Mouse (Mus musculus) heart, embryonic 10.5 days (tissue): ENCODE measurements at regions not wholly inside any gene's neighbourhood (a gene's known extent, or its start where the extent isn't known, plus 50 kb on each side); places are given as distances from the start of the nearest gene placed in this dataset.

Experiments
- DNase-seq: peaks from one replicate; pipeline ENCODE4 v3.0.0-alpha.2; 2017; ENCODE audit warnings: low spot score
- H3K27ac ChIP-seq: fragments of 300-500 bp; sonication (generic); 2 replicates; pipeline ENCODE4 v1.5.1; 2016; ENCODE audit warnings: mild to moderate bottlenecking
- H3K27me3 ChIP-seq: fragments of 300-500 bp; sonication (generic); 2 replicates; pipeline ENCODE4 v1.6.1; 2016; ENCODE audit warnings: mild to moderate bottlenecking; ENCODE audit not compliant: poor library complexity, insufficient read depth, severe bottlenecking
- H3K36me3 ChIP-seq: fragments of 300-500 bp; sonication (generic); 2 replicates; pipeline ENCODE4 v1.6.1; 2016; ENCODE audit warnings: mild to moderate bottlenecking, moderate library complexity
- H3K4me1 ChIP-seq: fragments of 300-500 bp; sonication (generic); 2 replicates; pipeline ENCODE4 v1.6.1; 2016; ENCODE audit warnings: mild to moderate bottlenecking
- H3K4me3 ChIP-seq: fragments of 300-500 bp; sonication (generic); 2 replicates; pipeline ENCODE4 v1.5.1; 2016; ENCODE audit warnings: mild to moderate bottlenecking, moderate library complexity
- H3K9me3 ChIP-seq: fragments of 300-500 bp; sonication (generic); 2 replicates; pipeline ENCODE4 v1.6.1; 2016; ENCODE audit warnings: mild to moderate bottlenecking, moderate library complexity
- WGBS: fragments of 180-500 bp; shearing (Covaris S2); methylation state at CpG from one replicate; pipeline ENCODE4 v1.1.7; 2016; 5-methylcytosine and 5-hydroxymethylcytosine counted together

DNA sequence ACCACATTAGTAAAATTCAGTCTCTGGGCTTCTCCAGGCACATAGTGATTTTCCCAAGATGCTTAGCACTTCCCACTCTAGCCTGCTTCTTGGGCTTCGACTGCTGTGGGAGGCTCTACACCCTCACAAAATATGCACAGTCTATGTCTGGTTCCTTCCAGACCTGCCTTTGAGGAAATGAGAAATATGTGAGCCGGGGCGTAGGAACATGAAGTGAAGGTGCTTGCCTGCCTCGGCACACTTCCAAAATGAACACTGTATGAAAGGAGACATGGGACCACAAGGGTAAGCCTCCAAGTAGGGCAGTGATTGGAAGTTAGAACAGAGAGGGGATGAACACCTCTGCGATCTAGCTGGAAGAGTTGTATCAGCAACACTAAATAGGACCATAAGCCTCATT lies 54.5 kb downstream of the Gm10260 start:
- no peak overlapping the region for H3K27ac ChIP-seq
- no peak overlapping the region for H3K4me3 ChIP-seq
- H3K9me3 ChIP-seq = no peaks in the 10 kb centered on the region
- no peaks in the 10 kb centered on the region for H3K36me3 ChIP-seq
- DNase-seq = no peak
- no peaks in the 10 kb centered on the region for H3K27me3 ChIP-seq
- H3K4me1 ChIP-seq = peaks cover 5% of the 10 kb centered on the region; the same call in 1 of the 2 replicates
- WGBS = 87% methylated on average over 5 of the region's 5 CpGs

DNA sequence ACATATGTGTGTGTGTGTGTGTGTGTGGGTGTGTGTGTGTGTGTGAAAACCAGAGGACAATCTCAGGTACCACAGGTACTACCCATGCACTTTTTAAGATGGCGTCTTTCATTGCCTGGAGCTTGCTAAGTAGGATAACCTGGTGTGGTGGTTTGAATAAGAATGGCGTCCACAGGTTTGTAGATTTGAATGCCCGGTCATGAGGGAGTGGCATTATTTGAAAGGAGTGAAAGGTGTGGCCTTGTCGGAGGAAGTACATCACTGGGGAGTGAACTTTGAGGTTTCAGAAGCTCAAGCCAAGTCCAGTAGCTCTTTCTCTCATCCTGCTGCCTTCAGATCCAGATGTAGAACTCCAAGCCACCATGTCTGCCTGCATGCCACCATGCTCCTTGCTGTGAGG lies 55.9 kb downstream of the Gm10260 start:
- Histone ChIP-seq H3K27me3 (no peaks in the 10 kb centered on the region), H3K27ac (no peak overlapping the region), H3K9me3 (no peaks in the 10 kb centered on the region), H3K4me1 (no peaks in the 10 kb centered on the region; the same call in 1 of the 2 replicates), H3K36me3 (no peaks in the 10 kb centered on the region), H3K4me3 (no peak overlapping the region)
- 81% methylated on average over 4 of the region's 4 CpGs for WGBS
- no peak for DNase-seq

DNA sequence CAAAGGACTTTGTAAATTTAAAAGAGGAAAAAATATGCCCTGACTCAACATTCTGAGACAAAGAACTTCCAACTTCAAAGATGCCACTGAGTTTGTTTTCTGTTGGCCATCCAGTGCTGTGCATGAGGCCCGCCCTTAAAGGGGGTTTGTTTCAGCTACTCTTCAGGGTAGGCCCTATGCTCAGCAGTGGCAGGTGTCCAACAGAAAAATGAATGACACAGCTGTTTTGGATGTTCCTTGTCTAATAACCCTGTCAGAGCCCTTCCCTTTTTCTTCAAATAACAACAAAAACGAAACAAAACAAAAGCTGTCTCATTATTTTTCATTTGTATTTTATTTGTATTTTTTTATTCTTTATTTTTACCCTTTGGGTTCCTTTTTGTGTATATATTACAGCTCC lies 61.5 kb downstream of the Gm10260 start:
- Histone ChIP-seq H3K36me3 (no peaks in the 10 kb centered on the region), H3K9me3 (no peaks in the 10 kb centered on the region), H3K4me3 (no peak overlapping the region), H3K27ac (no peak overlapping the region), H3K27me3 (no peaks in the 10 kb centered on the region), H3K4me1 (no peaks in the 10 kb centered on the region)
- DNase-seq = no peak
- 83% methylated on average over 2 of the region's 2 CpGs for WGBS

DNA sequence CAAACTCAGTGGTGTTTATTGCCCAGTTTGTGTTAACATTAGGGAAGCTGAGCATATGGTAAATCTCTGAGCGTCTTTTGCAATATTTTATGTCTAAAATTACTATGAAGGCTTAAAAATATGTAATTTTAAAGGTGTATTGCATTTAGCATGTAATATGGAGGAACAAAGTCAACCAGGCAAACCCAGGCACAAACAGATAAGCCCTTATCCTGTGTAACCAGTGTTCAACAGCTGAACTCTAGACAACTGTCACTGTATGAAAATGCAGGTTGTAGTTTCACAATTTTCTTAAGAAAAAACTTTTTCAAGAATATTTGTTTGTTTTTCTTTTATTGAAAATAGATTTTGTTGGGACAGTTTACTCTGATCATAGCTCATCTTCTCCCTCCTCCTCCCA lies 62.1 kb downstream of the Gm10260 start:
- no peaks in the 10 kb centered on the region for H3K36me3 ChIP-seq
- no peak overlapping the region for H3K4me3 ChIP-seq
- no peak overlapping the region for H3K27ac ChIP-seq
- no peaks in the 10 kb centered on the region for H3K9me3 ChIP-seq
- DNase-seq = no peak
- no peaks in the 10 kb centered on the region for H3K27me3 ChIP-seq
- 81% methylated on average over 1 of the region's 1 CpGs for WGBS
- no peaks in the 10 kb centered on the region for H3K4me1 ChIP-seq

DNA sequence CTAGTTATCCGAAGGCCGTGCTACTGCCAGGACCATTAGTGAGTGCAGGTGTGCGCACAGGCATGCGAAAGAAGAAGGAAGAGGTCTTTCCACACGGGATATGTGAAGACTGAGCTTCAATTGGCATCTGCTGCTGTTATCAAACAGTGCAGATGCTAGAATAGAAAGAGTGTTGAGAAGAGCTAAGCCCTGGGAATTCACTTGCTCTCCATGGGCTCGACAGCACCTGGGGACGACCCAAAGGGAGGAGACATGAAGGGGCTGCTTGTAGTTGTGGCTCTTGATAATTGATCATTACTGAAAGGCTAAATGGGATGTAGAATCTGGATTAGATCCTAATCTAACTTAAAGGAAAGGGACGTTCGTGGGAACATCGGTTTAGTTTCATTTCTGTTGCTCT lies 63.2 kb downstream of the Gm10260 start:
- Histone ChIP-seq H3K36me3 (no peaks in the 10 kb centered on the region), H3K4me3 (no peak overlapping the region), H3K9me3 (no peaks in the 10 kb centered on the region), H3K4me1 (no peaks in the 10 kb centered on the region), H3K27ac (no peak overlapping the region), H3K27me3 (no peaks in the 10 kb centered on the region)
- 79% methylated on average over 10 of the region's 10 CpGs for WGBS
- no peak for DNase-seq

DNA sequence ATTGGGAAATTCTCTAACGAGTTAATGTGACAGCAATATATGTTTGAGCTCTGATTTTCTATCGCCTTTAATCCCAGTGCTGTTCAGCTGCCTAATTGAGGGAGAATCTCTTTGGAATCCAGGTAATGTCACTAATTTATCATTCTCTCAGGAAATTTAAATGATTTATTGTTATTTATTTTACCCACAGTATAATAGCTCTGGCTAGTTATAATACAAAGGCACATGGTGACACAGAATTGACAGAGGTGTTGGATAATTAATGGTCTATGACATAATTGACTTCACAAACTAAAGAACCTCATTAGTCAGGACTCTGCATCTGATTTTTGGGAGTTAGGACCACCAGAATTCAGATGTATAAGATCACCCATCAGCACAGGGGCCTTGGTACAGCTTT lies 65.4 kb downstream of the Gm10260 start:
- Histone ChIP-seq H3K4me1 (no peaks in the 10 kb centered on the region), H3K36me3 (no peaks in the 10 kb centered on the region), H3K27ac (no peak overlapping the region), H3K4me3 (no peak overlapping the region), H3K27me3 (no peaks in the 10 kb centered on the region), H3K9me3 (no peaks in the 10 kb centered on the region)
- 83% methylated on average over 2 of the region's 2 CpGs for WGBS
- no peak for DNase-seq

DNA sequence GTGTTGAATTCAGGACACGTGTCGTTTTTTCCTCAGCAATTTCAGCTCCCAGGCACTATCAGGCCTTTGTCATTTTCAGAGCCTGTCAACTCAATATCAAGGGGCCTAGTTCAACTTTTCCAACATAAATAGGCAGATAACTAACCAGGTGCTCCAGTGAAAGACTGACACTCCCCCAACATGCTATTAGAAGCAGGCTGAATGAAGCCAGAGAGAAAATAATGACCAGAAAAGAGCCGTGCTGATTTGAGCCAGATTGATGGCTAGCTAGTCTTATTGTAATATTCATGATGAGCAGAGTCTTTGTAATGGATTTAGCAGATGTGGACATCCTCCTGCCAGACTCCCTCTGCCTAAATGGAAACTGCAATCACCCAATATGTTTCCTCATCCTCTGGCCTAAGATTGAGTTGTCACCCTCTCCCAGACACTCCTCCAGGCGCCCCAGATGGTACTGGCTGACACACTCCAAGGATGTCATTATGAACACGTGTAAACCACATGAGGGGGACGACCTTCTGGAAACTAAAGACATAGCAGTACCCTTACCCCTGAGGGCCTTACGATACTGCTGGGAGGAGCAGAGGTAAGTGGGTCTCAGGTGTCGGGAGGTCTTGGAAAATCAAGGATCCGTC lies 66.0 kb downstream of the Gm10260 start:
- Histone ChIP-seq H3K4me3 (no peak overlapping the region), H3K36me3 (no peaks in the 10 kb centered on the region), H3K27me3 (no peaks in the 10 kb centered on the region), H3K9me3 (no peaks in the 10 kb centered on the region), H3K4me1 (no peaks in the 10 kb centered on the region), H3K27ac (no peak overlapping the region)
- DNase-seq = no peak
- WGBS = 72% methylated on average over 9 of the region's 9 CpGs

DNA sequence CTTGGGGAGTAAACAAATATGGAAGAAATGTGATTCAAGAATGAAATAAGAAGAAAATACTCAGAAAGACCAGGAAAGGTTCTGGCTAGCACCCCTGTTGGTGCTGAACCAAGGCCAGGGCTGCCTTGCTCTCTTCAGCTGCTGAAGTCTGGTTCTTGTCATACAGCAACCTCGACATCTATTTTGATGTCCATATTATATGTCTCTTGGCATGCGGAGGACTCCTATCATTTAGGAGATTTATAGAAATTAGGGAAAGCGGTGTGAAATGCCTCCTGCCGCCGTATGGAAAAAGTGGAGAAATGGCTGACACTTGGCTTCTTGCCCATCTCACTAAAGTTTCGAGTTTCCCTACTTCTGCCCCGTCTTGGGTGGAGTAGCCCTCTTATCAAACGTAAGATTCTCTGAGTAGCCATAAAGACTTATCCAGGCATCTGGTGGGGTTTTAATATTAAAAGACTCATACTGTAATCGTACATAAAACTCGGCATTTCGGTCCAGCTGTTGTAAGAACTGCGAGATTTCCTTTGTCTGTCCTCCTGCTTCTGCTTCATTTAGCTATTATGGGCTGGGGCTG lies 72.0 kb downstream of the Gm10260 start:
- Histone ChIP-seq H3K27ac (no peak overlapping the region), H3K9me3 (no peaks in the 10 kb centered on the region), H3K36me3 (no peaks in the 10 kb centered on the region), H3K4me1 (0 out of 2 replicates have a peak, but pooled peaks cover 3% of the 10 kb centered on the region), H3K27me3 (no peaks in the 10 kb centered on the region), H3K4me3 (no peak overlapping the region)
- 84% methylated on average over 12 of the region's 12 CpGs for WGBS
- DNase-seq = no peak

DNA sequence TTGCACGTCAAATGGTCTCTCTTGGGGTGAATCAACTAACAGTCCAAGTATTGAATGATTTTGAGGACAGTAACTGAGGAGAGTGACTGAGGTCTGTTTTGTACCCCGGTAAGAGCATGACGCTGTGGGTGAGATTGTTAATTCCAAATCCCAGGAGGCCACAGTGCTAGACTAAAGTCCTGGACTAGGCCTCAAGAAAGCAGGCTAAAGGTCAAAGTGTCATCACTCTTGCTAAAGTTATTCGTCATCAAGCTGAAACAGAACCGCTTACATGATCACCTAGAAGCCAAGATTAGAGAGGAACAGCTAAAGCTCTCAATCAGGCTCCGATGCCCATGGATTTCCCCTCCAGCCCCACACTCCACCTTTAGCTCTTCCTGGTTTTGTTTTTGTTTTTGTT lies 76.6 kb downstream of the Gm10260 start:
- no peaks in the 10 kb centered on the region for H3K27me3 ChIP-seq
- H3K36me3 ChIP-seq = no peaks in the 10 kb centered on the region
- H3K9me3 ChIP-seq = no peaks in the 10 kb centered on the region
- H3K4me1 ChIP-seq = peaks cover 26% of the 10 kb centered on the region
- 75% methylated on average over 6 of the region's 6 CpGs for WGBS
- no peak overlapping the region for H3K4me3 ChIP-seq
- H3K27ac ChIP-seq = no peak overlapping the region
- DNase-seq = no peak

DNA sequence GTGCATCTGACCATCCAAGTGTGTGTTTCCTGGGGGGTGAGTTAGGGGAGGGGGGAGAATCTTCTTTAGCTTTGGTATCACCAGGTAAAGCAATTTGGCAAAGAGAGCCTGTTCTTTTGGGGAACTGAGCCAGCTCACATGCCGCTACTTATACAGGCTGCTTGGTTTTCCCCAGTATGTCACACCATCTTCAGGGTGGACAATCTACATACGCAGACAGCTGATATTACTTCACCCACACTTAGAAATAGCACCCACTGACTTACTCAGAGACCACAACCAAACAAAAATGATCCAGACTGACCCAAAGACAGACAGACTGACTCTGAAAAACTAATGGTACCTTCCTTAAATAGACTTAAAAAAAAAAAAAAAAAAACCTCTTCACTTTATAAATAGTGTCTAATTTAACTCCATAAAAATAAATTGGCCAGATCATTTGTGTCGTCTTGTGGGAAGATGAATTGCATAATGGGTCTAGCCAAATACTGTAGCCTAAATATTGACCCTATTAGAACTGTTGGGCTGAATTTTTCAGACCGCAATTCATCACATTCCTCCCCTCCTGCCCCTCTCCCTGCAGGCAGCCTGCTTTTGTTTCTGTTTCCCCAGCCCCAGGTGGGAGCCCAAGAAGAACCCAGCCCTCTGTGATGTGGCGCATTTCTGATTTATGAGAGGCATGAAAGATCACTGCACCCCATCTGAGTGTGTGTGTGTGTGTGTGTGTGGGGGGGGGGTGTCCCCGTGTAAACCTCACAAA lies 79.0 kb downstream of the Gm10260 start:
- H3K4me1 ChIP-seq = peaks cover 35% of the 10 kb centered on the region
- no peaks in the 10 kb centered on the region for H3K9me3 ChIP-seq
- H3K36me3 ChIP-seq = no peaks in the 10 kb centered on the region
- no peak for DNase-seq
- WGBS = 58% methylated on average over 6 of the region's 6 CpGs
- H3K27ac ChIP-seq = no peak overlapping the region
- H3K4me3 ChIP-seq = no peak overlapping the region
- H3K27me3 ChIP-seq = no peaks in the 10 kb centered on the region

DNA sequence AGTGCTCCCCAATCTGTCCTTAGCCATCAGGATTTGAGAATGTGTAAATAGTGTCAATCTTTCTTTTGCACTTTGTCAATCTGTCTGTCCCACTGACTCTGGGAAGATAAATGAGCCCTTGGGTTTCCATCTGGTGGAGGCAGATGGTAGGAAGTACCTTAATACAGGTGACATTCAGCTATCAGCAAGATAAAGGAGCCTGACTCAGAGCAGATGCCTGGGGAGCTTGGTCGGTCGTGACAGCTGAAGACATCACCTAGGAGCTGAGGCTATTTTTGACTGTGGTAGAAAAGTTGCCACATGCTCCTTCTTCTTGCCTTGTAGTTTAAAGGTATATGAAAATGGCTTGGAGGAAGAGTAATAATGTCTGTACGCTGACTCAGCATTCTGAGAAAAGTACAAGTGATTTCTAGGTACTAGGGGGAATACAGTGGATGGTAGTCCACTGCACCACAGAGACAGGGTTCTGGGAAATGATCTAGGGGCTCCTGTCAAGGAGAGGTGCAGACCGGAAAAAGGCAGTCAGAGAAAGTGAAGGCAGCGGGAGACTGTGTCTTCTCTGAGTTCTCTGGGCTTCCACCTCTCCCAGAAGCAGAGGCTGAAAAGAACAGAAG lies 80.0 kb downstream of the Gm10260 start:
- DNase-seq = no peak
- peaks cover 40% of the 10 kb centered on the region for H3K4me1 ChIP-seq
- no peaks in the 10 kb centered on the region for H3K9me3 ChIP-seq
- H3K4me3 ChIP-seq = no peak overlapping the region
- WGBS = 49% methylated on average over 5 of the region's 5 CpGs
- H3K27me3 ChIP-seq = no peaks in the 10 kb centered on the region
- H3K27ac ChIP-seq = no peak overlapping the region
- no peaks in the 10 kb centered on the region for H3K36me3 ChIP-seq

DNA sequence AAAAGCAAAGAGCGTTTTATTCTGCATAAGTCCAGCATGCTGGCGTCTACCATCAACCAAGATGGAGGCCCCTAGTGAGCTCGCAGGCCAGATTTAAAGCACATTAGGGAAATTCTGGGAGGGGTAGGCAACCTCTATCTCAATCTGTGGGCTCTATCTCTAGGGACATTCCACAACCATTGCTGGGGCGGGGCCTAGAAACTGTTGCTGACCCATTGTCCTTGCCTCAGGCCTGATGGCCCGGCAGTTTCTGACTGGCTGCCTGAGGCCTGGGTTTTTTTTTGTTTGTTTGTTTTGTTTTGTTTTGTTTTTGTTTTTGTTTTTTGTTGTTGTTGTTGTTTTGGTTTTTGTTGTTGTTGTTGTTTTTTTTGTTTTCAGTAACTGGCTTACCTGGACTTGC lies 81.4 kb downstream of the Gm10260 start:
- no peaks in the 10 kb centered on the region for H3K36me3 ChIP-seq
- 71% methylated on average over 5 of the region's 5 CpGs for WGBS
- H3K9me3 ChIP-seq = no peaks in the 10 kb centered on the region
- H3K27ac ChIP-seq = no peak overlapping the region
- DNase-seq = no peak
- H3K4me1 ChIP-seq = peaks cover 44% of the 10 kb centered on the region
- no peak overlapping the region for H3K4me3 ChIP-seq
- 0 out of 2 replicates have a peak, but pooled peaks cover 2% of the 10 kb centered on the region for H3K27me3 ChIP-seq

DNA sequence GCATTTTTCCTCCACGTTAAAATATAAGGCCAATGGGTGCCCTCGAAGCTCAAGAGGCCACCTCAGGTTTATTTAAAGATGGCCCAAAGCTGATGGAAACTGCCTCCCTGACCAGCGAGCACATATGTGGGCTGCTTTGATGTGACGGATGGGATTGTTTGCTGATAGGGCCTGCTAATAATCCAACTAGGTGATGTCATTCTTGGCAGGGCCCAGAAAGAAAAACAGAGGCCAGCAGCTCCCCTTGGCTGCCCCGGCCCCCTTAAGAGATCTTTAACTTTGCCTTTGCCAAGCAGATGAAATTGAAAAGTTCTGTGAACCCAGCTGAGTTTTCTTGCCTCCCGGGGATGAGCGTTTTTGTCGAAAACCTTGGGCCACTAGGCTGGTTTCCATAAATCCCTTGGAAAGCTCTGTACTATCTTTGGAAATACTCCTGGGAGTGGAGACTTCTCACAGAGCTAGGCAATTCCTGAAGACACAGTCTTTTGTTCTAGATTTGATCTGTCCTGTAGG lies 83.8 kb downstream of the Gm10260 start:
- 48% methylated on average over 8 of the region's 8 CpGs for WGBS
- no peak for DNase-seq
- Histone ChIP-seq H3K36me3 (no peaks in the 10 kb centered on the region), H3K4me1 (peaks cover 40% of the 10 kb centered on the region), H3K4me3 (no peak overlapping the region), H3K9me3 (no peaks in the 10 kb centered on the region), H3K27ac (0 out of 2 replicates have a peak overlapping the region, but pooled peaks have one; percentile 42), H3K27me3 (0 out of 2 replicates have a peak, but pooled peaks cover 7% of the 10 kb centered on the region)
